Mouse (Mus musculus): ENCODE results near the gene Bex3.

The Bex3 gene

GRCm38 (mm10) chrX:136313303-136313702 is 43.2 kb downstream of the Bex3 start:
- DNase-seq (ENCODE audit: low read depth in 1 of 2, low spot score in 2 of 2): no peak

GRCm38 (mm10) chrX:136313792-136314564 is 43.9 kb downstream of the Bex3 start:
- DNase-seq (ENCODE audit: low read depth in 1 of 2, low spot score in 2 of 2): no peak

- no peak for DNase-seq (ENCODE audit: low read depth in 1 of 2, low spot score in 2 of 2)
Observed at GRCm38 (mm10) chrX:136319953-136320352, 49.9 kb downstream of the Bex3 start.

Data from monocyte, adult 2 months (primary cell).